Mouse (Mus musculus) monocyte, adult 5-6 weeks (primary cell): Measurements from ENCODE around the gene Fam222b. TPM values are rescaled to one million over a fixed set of nuclear protein-coding genes. Genes with fewer than 3 reads are reported as not detected.
"Not testable (repeated sequence)": the region's sequence is repeated elsewhere in the genome, so short reads cannot be mapped to it uniquely, and the experiment has no call there.

ENCODE experiments used
- ATAC-seq: fragments of 153-309, 156-312 bp; replicated peaks from 2 replicates; pipeline ENCODE4 v1.8.0; 2017; ENCODE audit warnings: mild to moderate bottlenecking; ENCODE audit not compliant: low TSS enrichment, insufficient number of reproducible peaks, severe bottlenecking, poor library complexity, low FRiP score
- total RNA-seq: library from RNA; stranded (forward); fragments of 200-1000, 200-491, 200-594 nt; gene quantifications from 3 replicates; pipeline ENCODE4 v1.2.3, GENCODE M21; 2017

Fam222b gene
- 3.6 to 7.9 TPM (median 4.4 TPM) in 3 replicates for total RNA-seq

- ATAC-seq: peak; percentile 94
Measured at GRCm38 (mm10) chr11:78094504-78095143, at the start of gene Fam222b. Gene Fam222b, plus strand, starts transcription at chr11:78094660.

- ATAC-seq: 0 out of 2 replicates have a peak, but pooled peaks have one; percentile 17
Measured at GRCm38 (mm10) chr11:78044758-78045251, 49.7 kb upstream of the Fam222b start.

- not testable (repeated sequence) for ATAC-seq
Measured at GRCm38 (mm10) chr11:78048637-78049036, 45.8 kb upstream of the Fam222b start.

- ATAC-seq: no peak
Measured at GRCm38 (mm10) chr11:78053078-78053477, 41.4 kb upstream of the Fam222b start.

- ATAC-seq: no peak
Measured at GRCm38 (mm10) chr11:78056946-78057345, 37.5 kb upstream of the Fam222b start.

GRCm38 (mm10) chr11:78059833-78060757 is 34.4 kb upstream of the Fam222b start:
- peak; percentile 85 for ATAC-seq

- ATAC-seq: no peak
Measured at GRCm38 (mm10) chr11:78062563-78062962, 31.9 kb upstream of the Fam222b start.

- no peak for ATAC-seq
Measured at GRCm38 (mm10) chr11:78065906-78066305, 28.6 kb upstream of the Fam222b start.

- ATAC-seq: no peak
Measured at GRCm38 (mm10) chr11:78066641-78067040, 27.8 kb upstream of the Fam222b start.

- no peak for ATAC-seq
Measured at GRCm38 (mm10) chr11:78067566-78067965, 26.9 kb upstream of the Fam222b start.

GRCm38 (mm10) chr11:78069130-78069529 is 25.3 kb upstream of the Fam222b start:
- no peak for ATAC-seq

GRCm38 (mm10) chr11:78069646-78070045 is 24.8 kb upstream of the Fam222b start:
- ATAC-seq: no peak

GRCm38 (mm10) chr11:78071938-78072337 is 22.5 kb upstream of the Fam222b start:
- no peak for ATAC-seq

- no peak for ATAC-seq
Measured at GRCm38 (mm10) chr11:78072425-78073130, 21.9 kb upstream of the Fam222b start.

- ATAC-seq: no peak
Measured at GRCm38 (mm10) chr11:78073577-78074276, 20.7 kb upstream of the Fam222b start.

GRCm38 (mm10) chr11:78074277-78074652 is 20.2 kb upstream of the Fam222b start:
- no peak for ATAC-seq

GRCm38 (mm10) chr11:78074666-78075065 is 19.8 kb upstream of the Fam222b start:
- ATAC-seq: no peak
